Mouse (Mus musculus): ENCODE data around the gene 1700018G05Rik.
"Not testable (repeated sequence)": the region's sequence is repeated elsewhere in the genome, so short reads cannot be mapped to it uniquely, and the experiment has no call there.

The 1700018G05Rik gene

DNA sequence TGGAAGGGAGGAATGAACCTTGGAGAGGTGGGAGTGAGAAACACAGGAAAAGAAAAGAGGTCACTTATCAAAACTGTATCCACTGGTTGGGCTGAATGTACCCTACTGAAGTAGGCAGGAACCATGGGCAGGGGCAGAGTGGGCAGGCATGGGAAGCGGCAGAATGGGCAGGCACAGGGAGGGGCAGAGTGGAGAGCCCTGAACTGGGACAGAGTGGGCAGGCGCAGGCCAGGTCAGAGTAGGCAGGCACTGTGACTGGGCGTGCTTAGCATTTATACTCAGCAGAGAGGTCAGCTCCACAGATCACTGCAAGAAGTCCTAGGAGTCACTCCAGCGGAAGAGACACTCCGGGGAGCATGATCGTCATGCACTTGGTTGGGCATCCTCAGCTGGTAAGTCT is at the start of gene 1700018G05Rik:
Gene 1700018G05Rik (plus strand): TSS at position 301 of the 400 bp plus-strand sequence.
- DNase-seq (ENCODE audit: low spot score), result not testable (repeated sequence)

DNA sequence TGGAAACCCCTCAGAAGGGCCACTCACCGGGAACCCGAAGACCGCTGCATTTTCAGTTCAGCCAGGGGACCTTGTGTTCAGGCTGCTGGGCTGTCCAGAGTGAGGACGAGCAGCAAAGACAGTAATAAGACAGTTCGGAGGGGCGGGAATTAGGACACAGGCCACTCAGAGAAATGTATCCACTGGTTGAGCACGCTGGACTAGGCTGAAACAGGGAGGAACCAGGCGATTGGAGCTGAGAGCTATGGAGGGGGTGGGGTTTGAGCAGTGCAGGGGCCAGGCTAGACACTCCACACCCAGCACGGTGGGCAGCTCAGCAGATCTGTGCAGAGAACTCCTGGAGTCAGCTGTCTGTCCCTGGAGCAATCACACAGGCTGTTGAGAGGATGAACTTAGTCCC is 19.6 kb upstream of the 1700018G05Rik start, which contains the start of the genes Dmrtc1a and 1700011M02Rik:
Gene Dmrtc1a (minus strand): TSS at position 101 of the 400 bp plus-strand sequence.
Gene 1700011M02Rik (plus strand): TSS at position 319 of the 400 bp plus-strand sequence.
- DNase-seq (ENCODE audit: low spot score), result not testable (repeated sequence)

- not testable (repeated sequence) for DNase-seq (ENCODE audit: low spot score)
Observed at GRCm38 (mm10) chrX:102914823-102915222, 13.3 kb upstream of the 1700018G05Rik start.

DNA sequence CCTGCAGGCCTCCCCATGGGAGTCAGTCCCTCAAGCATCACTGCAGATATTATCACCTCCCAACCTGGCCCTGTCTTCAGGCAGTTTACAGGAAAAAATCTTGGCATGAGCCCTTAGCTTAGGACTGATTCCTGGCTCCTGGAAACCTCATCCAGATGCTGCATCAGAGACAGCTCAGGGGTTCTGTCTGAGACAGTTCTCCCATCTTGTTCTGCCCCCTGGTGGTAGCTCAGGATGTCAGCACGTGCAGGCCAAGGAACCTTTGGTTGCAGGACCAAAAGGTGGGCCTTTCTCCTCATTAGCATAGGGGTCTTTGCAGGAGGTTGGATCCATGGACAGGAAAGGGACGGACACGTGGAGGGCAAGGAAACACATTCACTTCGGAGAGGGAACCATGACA is 1.5 kb upstream of the 1700018G05Rik start:
- DNase-seq (ENCODE audit: low spot score), result not testable (repeated sequence)

- no peak for DNase-seq (ENCODE audit: low spot score)
Observed at GRCm38 (mm10) chrX:102932992-102933570, 4.9 kb downstream of the 1700018G05Rik start.

DNA sequence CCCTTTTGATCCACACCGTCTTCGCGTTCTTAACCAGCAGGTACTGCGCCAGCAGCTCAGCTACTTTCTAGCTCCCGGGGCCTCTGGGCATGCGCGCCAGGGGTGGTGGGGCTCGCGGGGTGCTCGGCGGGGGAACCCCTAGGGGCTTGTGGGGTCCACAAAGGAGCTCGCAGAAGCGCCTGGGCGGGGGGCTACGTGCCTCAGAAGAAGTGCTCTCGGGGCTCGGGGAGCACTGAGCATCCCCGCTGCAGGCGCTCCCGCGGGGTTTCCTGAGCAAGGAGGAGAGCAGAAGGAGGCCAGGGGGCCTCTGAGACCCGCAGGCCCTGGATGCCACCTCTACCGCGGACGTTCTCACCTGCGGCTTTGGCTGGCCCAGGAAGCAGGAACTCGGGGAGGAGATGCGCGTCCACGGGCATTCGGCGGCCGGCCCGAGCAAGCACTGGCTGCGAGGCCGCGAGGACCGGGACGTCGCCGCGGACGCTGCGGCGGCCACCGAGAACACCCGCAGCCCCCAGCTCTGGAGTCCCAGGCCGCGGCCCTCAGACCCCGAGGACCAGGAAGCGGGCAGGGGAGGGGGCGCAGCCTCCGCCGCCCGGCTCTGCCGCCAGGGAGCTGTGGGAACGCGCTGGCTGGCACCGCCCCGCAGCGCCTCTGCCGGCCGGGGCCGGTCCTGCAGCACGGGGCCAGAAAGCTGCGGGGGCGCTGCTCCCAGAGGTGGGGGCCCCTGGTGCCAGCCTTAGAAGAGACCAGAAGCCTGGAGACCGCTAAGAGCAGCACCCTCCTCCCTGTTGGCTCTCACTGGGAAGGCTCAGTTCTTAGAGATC is 5.6 kb downstream of the 1700018G05Rik start:
- DNase-seq (ENCODE audit: low spot score), result peak; percentile 38

- DNase-seq (ENCODE audit: low spot score), result no peak
Observed at GRCm38 (mm10) chrX:102934395-102934764, 6.2 kb downstream of the 1700018G05Rik start.

GRCm38 (mm10) chrX:102936743-102937142 is 8.6 kb downstream of the 1700018G05Rik start:
- no peak for DNase-seq (ENCODE audit: low spot score)

DNA sequence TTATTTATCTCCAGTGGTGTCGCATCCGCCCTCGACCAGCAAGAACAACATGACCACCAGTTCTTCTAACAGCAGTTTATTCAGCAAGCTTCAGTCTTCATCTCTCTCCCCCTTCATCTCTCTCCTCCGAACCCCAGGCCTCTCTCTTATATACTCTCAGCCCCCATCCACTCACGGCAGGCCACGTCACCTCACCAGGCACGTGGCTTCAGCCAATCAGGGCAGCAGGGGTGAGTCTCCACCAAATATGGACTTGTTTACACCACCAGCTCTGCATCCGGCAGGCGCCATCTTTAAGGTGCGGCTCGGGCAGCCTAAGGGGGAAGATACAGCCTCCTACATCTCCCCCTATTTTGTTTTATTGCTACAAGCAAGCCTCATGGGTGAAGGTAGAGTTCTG is 22.0 kb downstream of the 1700018G05Rik start:
- not testable (repeated sequence) for DNase-seq (ENCODE audit: low spot score)

GRCm38 (mm10) chrX:102958917-102959316 is 30.7 kb downstream of the 1700018G05Rik start:
- DNase-seq (ENCODE audit: low spot score), result no peak

DNA sequence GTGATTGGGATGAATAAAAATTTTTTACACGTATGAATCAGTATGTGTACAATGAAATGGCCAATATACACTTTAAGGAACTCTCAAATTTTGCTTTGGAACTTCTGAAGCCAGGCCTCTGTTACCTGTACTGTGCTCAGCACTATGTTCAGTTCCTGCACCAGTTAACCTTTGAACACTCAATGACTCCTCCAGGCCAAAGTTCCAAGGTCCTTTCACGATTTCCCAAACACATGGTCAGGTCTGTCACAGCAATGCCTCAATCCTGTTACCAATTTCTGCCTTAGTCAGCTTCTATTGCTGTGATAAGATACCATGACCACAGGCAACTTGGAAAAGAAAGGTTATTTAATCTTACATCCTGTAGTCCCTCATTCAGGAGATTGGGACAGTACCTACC is 32.4 kb downstream of the 1700018G05Rik start:
- no peak for DNase-seq (ENCODE audit: low spot score)

All from ovary, postnatal 36 days (tissue).